Mouse (Mus musculus): ENCODE results near the gene Scgn. TPM values are rescaled to one million over a fixed set of nuclear protein-coding genes. Genes with fewer than 3 reads are reported as not detected.

Scgn gene
- not detected for total RNA-seq (2023)

GRCm38 (mm10) chr13:23990928-23991327, at the start of gene Scgn:
TSS of gene Scgn (minus strand) at chr13:23991214.

GRCm38 (mm10) chr13:23934211-23934520, 56.8 kb downstream of the Scgn start, which contains the start of gene Hist1h2aa:
TSS of gene Hist1h2aa (plus strand) at chr13:23934462.

GRCm38 (mm10) chr13:23933421-23934210, 57.4 kb downstream of the Scgn start, which contains the start of gene Hist1h2ba:
TSS of gene Hist1h2ba (minus strand) at chr13:23934156.

GRCm38 (mm10) chr13:23914376-23915167, 76.4 kb downstream of the Scgn start, which contains the start of gene Slc17a4:
TSS of gene Slc17a4 (minus strand) at chr13:23915009.

Other genes with a start within 250 kb of the Scgn start
- gene Hist1h3c, start 245.6 kb downstream of the Scgn start, total RNA-seq (2023), result 5.8 TPM
- gene Hist1h2bb, start 244.5 kb downstream of the Scgn start, total RNA-seq (2023), result 23.9 TPM
- 30.2 TPM for gene Hist1h2ab, start 240.1 kb downstream of the Scgn start, total RNA-seq (2023)
- gene Hist1h3b, start 238.9 kb downstream of the Scgn start, total RNA-seq (2023), result 33.8 TPM
- gene Hist1h4b, start 234.2 kb downstream of the Scgn start, total RNA-seq (2023), result 27.7 TPM
- gene Hist1h4a, start 230.0 kb downstream of the Scgn start, total RNA-seq (2023), result 63.7 TPM
- 96.6 TPM for gene Hist1h3a, start 228.8 kb downstream of the Scgn start, total RNA-seq (2023)
- 18.2 TPM for gene Hist1h1a, start 227.5 kb downstream of the Scgn start, total RNA-seq (2023)
- not detected for gene Trim38, start 221.3 kb downstream of the Scgn start, total RNA-seq (2023)
- gene Slc17a2, start 184.2 kb downstream of the Scgn start, total RNA-seq (2023), result not detected
- gene Slc17a3, start 151.8 kb downstream of the Scgn start, total RNA-seq (2023), result not detected
- not detected for gene Slc17a1, start 123.5 kb downstream of the Scgn start, total RNA-seq (2023)
- gene Slc17a4, start 76.2 kb downstream of the Scgn start, total RNA-seq (2023), result not detected
- not detected for gene Hist1h2ba, start 57.1 kb downstream of the Scgn start, total RNA-seq (2023)
- not detected for gene Hist1h2aa, start 56.8 kb downstream of the Scgn start, total RNA-seq (2023)

All from CD4-positive naive resting alpha-beta T cell, adult 76 days (primary cell).